Mouse (Mus musculus): ENCODE data around the gene Olfml1. TPM values are rescaled to one million over a fixed set of nuclear protein-coding genes. Genes with fewer than 3 reads are reported as not detected.

Olfml1 gene
- polyA plus RNA-seq, 1 experiment = 13.0 TPM

DNA sequence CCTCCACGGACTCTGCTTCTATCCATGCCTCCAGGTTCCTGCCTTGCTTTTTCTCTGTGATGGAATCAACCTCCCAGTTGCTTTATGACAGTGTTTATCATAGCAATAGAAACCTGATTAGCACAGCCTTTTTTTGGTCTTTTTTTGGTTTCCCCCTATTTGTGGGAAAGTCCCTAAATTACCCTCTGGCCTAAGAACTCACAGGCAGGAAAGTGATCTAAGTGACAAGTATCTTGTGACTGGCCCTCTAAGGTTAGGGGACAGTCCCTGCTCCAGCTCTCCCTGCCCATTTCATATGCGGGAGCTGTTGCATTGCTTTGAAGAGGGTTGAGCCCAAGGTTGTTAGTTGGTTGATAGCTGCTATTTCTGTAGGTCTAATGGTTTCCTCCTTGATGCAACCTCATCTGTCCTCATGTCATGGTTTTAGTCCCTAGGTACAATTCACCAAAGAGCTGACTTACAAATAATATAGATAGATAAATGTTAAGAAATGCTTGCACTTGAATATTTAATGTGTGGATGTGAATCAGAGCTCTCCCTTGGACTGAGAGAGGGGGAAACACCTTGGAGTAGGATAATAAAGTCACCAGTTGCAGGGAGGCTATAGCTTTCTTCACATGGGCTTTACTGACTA, 42.5 kb downstream of the Olfml1 start:
- TF ChIP-seq CTCF (IDR thresholded peaks at IDR 0.05; ENCODE audit: borderline replicate concordance, insufficient read depth, low read length) (no peak), POLR2A (IDR thresholded peaks at IDR 0.05; ENCODE audit: low read depth, low read length) (no peak)
- H3K4me3 ChIP-seq (ENCODE audit: insufficient read depth, low read length) = no peak overlapping the region
- no peaks in the 10 kb centered on the region for H3K4me1 ChIP-seq (ENCODE audit: control insufficient read depth, insufficient read depth, low read length)
- no peak overlapping the region for H3K27ac ChIP-seq (ENCODE audit: insufficient read depth, low read length)

DNA sequence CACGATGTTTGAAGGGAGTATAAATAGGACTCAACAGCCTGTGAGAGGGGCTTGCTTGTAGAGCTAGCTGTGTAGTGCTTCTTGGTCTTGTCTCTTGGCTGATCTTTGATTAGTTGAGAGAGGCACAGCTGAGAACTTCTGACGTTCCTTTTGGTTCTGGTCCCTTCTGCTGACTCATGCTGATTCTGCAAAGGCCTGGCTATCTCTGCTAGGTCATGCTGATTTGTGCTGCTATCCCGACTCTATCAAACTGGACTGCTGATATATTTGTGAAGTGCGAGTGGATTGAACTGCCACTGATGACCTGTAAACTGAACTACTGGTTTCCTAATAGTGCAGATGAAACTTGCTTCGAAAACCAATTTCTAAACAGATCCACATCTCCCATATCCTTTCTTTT, 43.6 kb downstream of the Olfml1 start:
- TF ChIP-seq POLR2A (IDR thresholded peaks at IDR 0.05; ENCODE audit: low read depth, low read length) (no peak), CTCF (IDR thresholded peaks at IDR 0.05; ENCODE audit: borderline replicate concordance, insufficient read depth, low read length) (no peak)
- Histone ChIP-seq H3K4me3 (ENCODE audit: insufficient read depth, low read length) (no peak overlapping the region), H3K27ac (ENCODE audit: insufficient read depth, low read length) (no peak overlapping the region), H3K4me1 (ENCODE audit: control insufficient read depth, insufficient read depth, low read length) (no peaks in the 10 kb centered on the region)

DNA sequence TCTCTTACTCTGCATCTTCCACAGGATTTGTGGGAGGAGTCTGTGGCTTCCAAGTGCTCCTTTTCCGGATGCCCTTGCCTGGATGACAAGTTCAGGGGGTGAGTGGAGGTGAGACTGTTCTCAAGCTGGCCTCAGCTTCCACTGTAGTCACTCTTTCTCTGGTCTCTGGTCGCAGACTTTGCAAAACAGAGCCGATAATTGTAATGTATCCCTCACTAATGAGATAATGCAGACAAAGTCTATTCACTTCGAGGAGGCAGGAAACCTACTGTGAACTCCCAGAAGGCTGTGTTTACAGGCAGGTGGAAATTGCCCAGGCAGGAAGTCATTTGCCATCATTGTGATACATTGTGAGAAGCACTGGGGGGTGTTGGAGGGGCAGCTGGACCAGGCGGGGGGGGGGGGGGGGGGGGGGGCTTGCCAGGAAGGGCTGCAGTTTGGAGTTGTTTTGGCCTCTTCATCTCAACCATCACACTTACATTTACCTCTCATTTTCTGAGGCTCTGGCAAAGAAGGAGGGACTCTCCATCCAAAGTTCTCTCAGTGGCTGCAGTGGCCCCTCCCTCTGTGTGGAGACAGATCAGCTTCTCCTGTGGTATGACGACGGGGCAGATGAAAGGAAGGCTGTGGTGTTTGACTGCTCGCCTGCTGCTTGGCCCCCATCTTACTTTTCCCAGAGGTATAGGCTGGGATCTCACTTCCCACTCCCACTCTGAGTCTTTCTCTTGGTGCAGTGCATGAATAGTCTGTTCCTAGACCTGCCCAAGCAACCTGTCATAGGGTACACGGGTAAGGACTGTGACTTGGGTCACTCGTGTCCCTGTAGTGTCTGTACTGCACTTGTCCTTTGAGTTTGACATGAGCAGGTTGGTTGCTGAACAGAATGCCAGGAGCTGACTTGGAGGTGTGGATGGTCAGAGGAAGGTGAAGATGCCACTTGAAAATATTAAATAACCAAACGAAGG, 51.1 kb downstream of the Olfml1 start:
- Histone ChIP-seq H3K4me1 (ENCODE audit: control insufficient read depth, insufficient read depth, low read length) (no peaks in the 10 kb centered on the region; the same call in 1 of the 2 replicates), H3K27ac (ENCODE audit: insufficient read depth, low read length) (no peak overlapping the region), H3K4me3 (ENCODE audit: insufficient read depth, low read length) (no peak overlapping the region)
- TF ChIP-seq POLR2A (IDR thresholded peaks at IDR 0.05; ENCODE audit: low read depth, low read length) (no peak), CTCF (IDR thresholded peaks at IDR 0.05; ENCODE audit: borderline replicate concordance, insufficient read depth, low read length) (no peak)

DNA sequence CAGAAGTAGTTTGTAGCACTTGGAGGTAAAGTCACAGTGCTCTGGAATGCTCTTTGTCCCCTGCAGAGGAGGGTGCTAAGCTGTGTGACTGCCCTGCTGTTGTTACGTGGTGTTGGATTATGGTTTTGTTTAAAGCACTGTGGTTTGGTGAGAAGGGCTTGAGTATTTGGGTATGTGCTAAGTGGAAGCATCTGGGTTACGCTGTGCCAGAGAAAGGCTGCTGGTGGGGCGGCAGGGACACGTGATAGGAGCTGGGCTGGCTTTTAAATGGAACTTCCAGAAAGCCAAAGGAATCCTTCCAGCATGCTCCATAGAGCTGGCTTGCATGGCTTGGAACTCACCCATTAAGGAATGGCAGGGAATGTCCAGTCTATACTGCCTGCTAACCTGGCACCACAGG, 52.0 kb downstream of the Olfml1 start:
- Histone ChIP-seq H3K4me3 (ENCODE audit: insufficient read depth, low read length) (no peak overlapping the region), H3K27ac (ENCODE audit: insufficient read depth, low read length) (no peak overlapping the region; the same call in 1 of the 2 replicates), H3K4me1 (ENCODE audit: control insufficient read depth, insufficient read depth, low read length) (no peaks in the 10 kb centered on the region; the same call in 1 of the 2 replicates)
- no peak for TF ChIP-seq POLR2A (IDR thresholded peaks at IDR 0.05; ENCODE audit: low read depth, low read length)
- no peak for TF ChIP-seq CTCF (IDR thresholded peaks at IDR 0.05; ENCODE audit: borderline replicate concordance, insufficient read depth, low read length)

DNA sequence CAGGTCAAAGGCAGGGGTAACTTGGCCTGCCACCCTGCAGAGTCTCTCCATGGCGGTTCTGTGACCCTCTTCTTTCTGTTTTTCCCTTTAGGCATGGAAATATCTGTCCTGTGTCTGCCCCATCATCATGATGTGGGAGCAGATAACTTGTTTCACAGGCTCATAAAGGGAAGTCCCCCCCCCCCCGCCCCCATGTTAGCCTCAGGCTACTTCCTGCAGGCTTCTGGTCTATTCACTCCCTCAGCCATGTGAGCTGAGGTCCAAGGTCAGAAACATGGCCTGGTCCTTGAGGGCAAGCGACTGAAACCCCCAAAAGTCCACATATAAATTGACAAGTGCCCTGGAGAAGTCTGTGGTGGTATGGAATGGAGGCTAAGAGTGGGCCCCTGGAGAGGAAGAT, 52.9 kb downstream of the Olfml1 start:
- H3K4me3 ChIP-seq (ENCODE audit: insufficient read depth, low read length) = no peak overlapping the region
- no peak overlapping the region for H3K27ac ChIP-seq (ENCODE audit: insufficient read depth, low read length)
- TF ChIP-seq CTCF (IDR thresholded peaks at IDR 0.05; ENCODE audit: borderline replicate concordance, insufficient read depth, low read length) = no peak
- TF ChIP-seq POLR2A (IDR thresholded peaks at IDR 0.05; ENCODE audit: low read depth, low read length) = no peak
- no peaks in the 10 kb centered on the region; the same call in 1 of the 2 replicates for H3K4me1 ChIP-seq (ENCODE audit: control insufficient read depth, insufficient read depth, low read length)

DNA sequence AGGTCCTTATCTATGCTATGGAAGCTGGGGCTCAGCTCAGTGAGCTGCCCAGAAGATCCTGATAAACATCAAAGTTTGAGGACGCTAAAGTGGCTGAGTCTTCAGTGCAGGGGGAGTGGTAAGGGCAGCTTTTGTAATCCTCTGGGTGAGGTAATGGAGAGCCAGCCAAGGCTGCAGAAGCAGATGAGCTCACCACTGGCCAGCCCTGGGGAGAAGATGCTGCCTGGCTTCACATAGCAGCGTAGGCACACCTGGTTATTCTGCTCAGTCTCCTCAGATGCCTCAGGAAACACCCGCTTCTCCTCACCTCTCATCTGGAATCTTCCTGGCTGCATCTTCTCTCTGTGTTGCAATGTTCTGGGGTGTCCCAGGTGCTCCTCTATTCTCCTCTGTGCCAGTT, 57.2 kb downstream of the Olfml1 start:
- Histone ChIP-seq H3K4me3 (ENCODE audit: insufficient read depth, low read length) (no peak overlapping the region), H3K27ac (ENCODE audit: insufficient read depth, low read length) (no peak overlapping the region), H3K4me1 (ENCODE audit: control insufficient read depth, insufficient read depth, low read length) (no peaks in the 10 kb centered on the region)
- TF ChIP-seq POLR2A (IDR thresholded peaks at IDR 0.05; ENCODE audit: low read depth, low read length) (no peak), CTCF (IDR thresholded peaks at IDR 0.05; ENCODE audit: borderline replicate concordance, insufficient read depth, low read length) (no peak)

DNA sequence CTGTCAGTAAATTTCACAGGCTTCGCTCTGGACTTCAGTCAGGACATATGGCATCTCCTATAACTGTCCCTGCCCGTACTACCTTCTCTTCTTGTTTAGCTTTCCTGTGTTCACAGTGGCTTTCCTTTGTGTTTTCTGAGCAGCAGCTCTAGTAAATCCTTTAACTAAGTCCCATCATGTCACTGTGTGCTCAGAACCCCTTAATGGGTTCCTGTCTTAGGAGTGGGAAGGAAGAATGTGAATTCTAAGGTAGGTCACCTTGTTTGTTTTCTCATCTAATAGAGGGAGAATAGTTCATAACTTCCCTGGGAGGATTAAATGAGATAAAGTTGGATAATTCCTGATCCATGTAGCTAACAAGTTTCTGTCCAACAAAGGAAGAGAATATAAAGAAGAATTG, 57.8 kb downstream of the Olfml1 start, which contains the start of gene 5330417H12Rik:
5330417H12Rik (minus strand) TSS at position 101 of the 400 bp plus-strand sequence.
- H3K27ac ChIP-seq (ENCODE audit: insufficient read depth, low read length) = no peak within 1 kb of the TSS
- TF ChIP-seq CTCF (IDR thresholded peaks at IDR 0.05; ENCODE audit: borderline replicate concordance, insufficient read depth, low read length) (no peak), POLR2A (IDR thresholded peaks at IDR 0.05; ENCODE audit: low read depth, low read length) (no peak)
- no peak within 1 kb of the TSS for H3K4me3 ChIP-seq (ENCODE audit: insufficient read depth, low read length)
- no peaks in the 10 kb centered on the region for H3K4me1 ChIP-seq (ENCODE audit: control insufficient read depth, insufficient read depth, low read length)

DNA sequence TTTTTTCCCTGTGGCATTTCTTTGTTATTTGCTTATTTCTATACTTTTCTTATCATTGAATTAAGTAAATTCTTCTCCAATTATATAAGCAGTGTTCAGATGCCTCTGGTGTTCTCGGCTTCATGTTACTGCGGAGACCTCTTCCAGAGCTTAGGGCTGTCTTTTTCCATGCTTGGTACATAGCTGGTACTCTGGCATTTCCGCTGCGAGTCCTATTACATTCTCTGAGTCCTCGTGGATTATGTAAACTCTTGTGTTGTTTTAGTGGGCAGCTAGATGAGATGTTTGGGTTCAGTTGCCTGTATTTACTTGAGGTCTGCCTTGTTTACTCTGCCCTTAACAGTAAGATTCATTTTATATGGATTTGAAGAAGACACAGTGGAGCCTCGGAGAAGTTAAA, 58.5 kb downstream of the Olfml1 start:
- Histone ChIP-seq H3K27ac (ENCODE audit: insufficient read depth, low read length) (no peak overlapping the region), H3K4me3 (ENCODE audit: insufficient read depth, low read length) (no peak overlapping the region), H3K4me1 (ENCODE audit: control insufficient read depth, insufficient read depth, low read length) (no peaks in the 10 kb centered on the region)
- TF ChIP-seq POLR2A (IDR thresholded peaks at IDR 0.05; ENCODE audit: low read depth, low read length) (no peak), CTCF (IDR thresholded peaks at IDR 0.05; ENCODE audit: borderline replicate concordance, insufficient read depth, low read length) (no peak)

DNA sequence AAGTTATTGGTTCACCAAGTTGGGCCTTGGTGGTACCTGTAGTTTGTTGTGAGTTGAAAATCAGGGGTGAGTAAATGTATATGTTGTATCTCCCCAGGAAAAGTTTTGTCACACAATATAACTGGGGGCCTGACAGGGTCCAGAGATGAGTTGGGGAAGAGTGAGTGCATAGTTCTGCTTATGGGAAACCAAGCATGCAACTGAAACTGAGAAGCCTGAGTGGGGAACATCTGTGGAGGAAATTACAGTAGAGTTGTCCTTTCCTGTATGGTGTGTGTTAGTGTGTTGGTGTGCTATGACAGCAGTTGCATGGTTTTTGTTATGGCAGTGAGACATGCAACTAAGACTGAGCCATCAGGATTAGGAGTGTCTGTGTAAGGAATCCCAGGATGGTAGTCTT, 61.1 kb downstream of the Olfml1 start:
- no peak overlapping the region for H3K4me3 ChIP-seq (ENCODE audit: insufficient read depth, low read length)
- no peak overlapping the region for H3K27ac ChIP-seq (ENCODE audit: insufficient read depth, low read length)
- no peaks in the 10 kb centered on the region; the same call in 1 of the 2 replicates for H3K4me1 ChIP-seq (ENCODE audit: control insufficient read depth, insufficient read depth, low read length)
- no peak for TF ChIP-seq POLR2A (IDR thresholded peaks at IDR 0.05; ENCODE audit: low read depth, low read length)
- TF ChIP-seq CTCF (IDR thresholded peaks at IDR 0.05; ENCODE audit: borderline replicate concordance, insufficient read depth, low read length) = no peak

DNA sequence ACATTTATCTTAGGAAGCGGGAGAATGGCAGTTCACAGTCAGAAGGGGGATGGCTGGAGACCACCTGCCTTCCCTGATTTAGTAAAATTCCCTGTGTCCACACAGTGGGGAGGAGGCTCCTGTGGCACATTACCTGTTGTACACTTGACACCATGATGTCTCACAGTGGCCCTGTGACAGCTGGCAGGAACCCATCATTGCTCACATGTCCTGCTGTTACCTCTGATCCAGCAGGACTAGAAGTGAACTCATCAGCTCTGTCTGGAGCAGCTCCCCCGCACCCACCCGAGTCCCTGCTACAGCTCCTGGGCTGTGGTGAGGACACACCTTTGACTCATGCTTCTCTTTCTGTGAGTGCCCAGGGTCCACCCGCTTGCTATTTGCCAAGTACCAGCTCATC, 66.0 kb downstream of the Olfml1 start:
- Histone ChIP-seq H3K4me1 (ENCODE audit: control insufficient read depth, insufficient read depth, low read length) (no peaks in the 10 kb centered on the region; the same call in 1 of the 2 replicates), H3K27ac (ENCODE audit: insufficient read depth, low read length) (no peak overlapping the region), H3K4me3 (ENCODE audit: insufficient read depth, low read length) (no peak overlapping the region)
- TF ChIP-seq CTCF (IDR thresholded peaks at IDR 0.05; ENCODE audit: borderline replicate concordance, insufficient read depth, low read length) (no peak), POLR2A (IDR thresholded peaks at IDR 0.05; ENCODE audit: low read depth, low read length) (no peak)

All from embryonic fibroblast, embryonic 13.5 days (primary cell).